Mouse (Mus musculus) liver, embryonic 14.5 days (tissue): ENCODE measurements around the gene Slc22a14. TPM values are rescaled to one million over a fixed set of nuclear protein-coding genes. Genes with fewer than 3 reads are reported as not detected.

Source experiments
- ATAC-seq: fragments of 200-750 bp; cut with Nextera tagmentation; 2 replicates; pipeline ENCODE4 v1.8.0; 2017; ENCODE audit warnings: moderate number of reproducible peaks, mild to moderate bottlenecking, moderate library complexity; ENCODE audit not compliant: insufficient read depth
- DNase-seq, 3 experiments: peaks; one replicate each; pipeline ENCODE4 v3.0.0-alpha.2; 2012 to 2013; ENCODE audit warnings: low read depth in 3 of 3, low spot score in 3 of 3
- H3K27ac ChIP-seq: fragments of 300-500 bp; sonication (generic); 2 replicates; pipeline ENCODE4 v1.5.1; 2014; ENCODE audit warnings: moderate library complexity, mild to moderate bottlenecking, control low read depth, inconsistent platforms
- H3K27me3 ChIP-seq: fragments of 300-500 bp; sonication (generic); 2 replicates; pipeline ENCODE4 v1.6.1; 2014; ENCODE audit warnings: mild to moderate bottlenecking, low read length, moderate library complexity; ENCODE audit not compliant: control insufficient read depth, insufficient read depth
- H3K36me3 ChIP-seq: fragments of 300-500 bp; sonication (generic); replicated peaks from 2 replicates; pipeline ENCODE4 v1.6.1; 2014; ENCODE audit warnings: low read depth; ENCODE audit not compliant: control insufficient read depth, insufficient read depth
- H3K4me1 ChIP-seq, 2 experiments: fragments of 200-500 bp in 1 of 2; fragments of 300-500 bp in 1 of 2; sonication (generic) in 1 of 2; replicated peaks; 2 replicates each; pipeline ENCODE4 v1.6.1; 2012 to 2014; ENCODE audit warnings: antibody characterized with exemption in 1 of 2, inconsistent platforms in 1 of 2, low read length in 1 of 2; ENCODE audit not compliant: control insufficient read depth in 2 of 2, insufficient read depth in 2 of 2
- H3K4me2 ChIP-seq: fragments of 300-500 bp; sonication (generic); 2 replicates; pipeline ENCODE4 v1.6.1; 2014; ENCODE audit warnings: low read depth, mild to moderate bottlenecking, control low read depth, moderate library complexity
- H3K4me3 ChIP-seq, 2 experiments: fragments of 200-500 bp in 1 of 2; fragments of 300-500 bp in 1 of 2; sonication (generic) in 1 of 2; 2 replicates each; pipeline ENCODE4 v1.5.1; 2012 to 2014; ENCODE audit warnings: low read depth in 2 of 2, low read length in 2 of 2, mild to moderate bottlenecking in 2 of 2, control low read depth in 1 of 2, inconsistent platforms in 1 of 2, moderate library complexity in 1 of 2; ENCODE audit not compliant: insufficient read depth in 1 of 2
- H3K9ac ChIP-seq: fragments of 300-500 bp; sonication (generic); replicated peaks from 2 replicates; pipeline ENCODE4 v1.6.1; 2014; ENCODE audit warnings: mild to moderate bottlenecking, control low read depth, moderate library complexity
- H3K9me3 ChIP-seq: fragments of 300-500 bp; sonication (generic); 2 replicates; pipeline ENCODE4 v1.6.1; 2016; ENCODE audit warnings: low read length, mixed read lengths; ENCODE audit not compliant: control insufficient read depth
- CTCF ChIP-seq: IDR thresholded peaks from 2 replicates; pipeline ENCODE4 v1.5.1; 2016; ENCODE audit warnings: antibody characterized with exemption, low read depth, control low read depth
- EP300 ChIP-seq: IDR thresholded peaks from 2 replicates; pipeline ENCODE4 v1.6.1; 2016; ENCODE audit warnings: antibody characterized with exemption, low read depth
- WGBS: fragments of 180-500 bp; shearing (Covaris S2); extraction: QIAGEN DNeasy Blood & Tissue Kit; methylation state at CpG from one replicate; pipeline ENCODE4 v1.1.7; 2014; ENCODE audit not compliant: insufficient replicate concordance; 5-methylcytosine and 5-hydroxymethylcytosine counted together
- polyA plus RNA-seq, 2 experiments: library from polyadenylated mRNA; depleted of rRNA in 1 of 2; stranded (reverse) in 1 of 2; unstranded in 1 of 2; fragments of >200 nt; fragmentation: Nextera tagmentation in 1 of 2; extraction: Ambion mirVana in 1 of 2; gene quantifications; 2 replicates each; pipeline versions ENCODE4 v1.2.1 to v1.2.3; 2012 to 2014

Slc22a14 gene
- polyA plus RNA-seq, 2 experiments, result not detected

- no peak for DNase-seq
- WGBS, result 76% methylated on average over 1 of the region's 1 CpGs
- H3K4me1 ChIP-seq, result peaks cover 10 to 12% of the 10 kb centered on the region in 2 experiments; a peak in 3 of 4 replicates
- H3K36me3 ChIP-seq, result no peaks in the 10 kb centered on the region
- H3K4me3 ChIP-seq, result no peak overlapping the region
- no peak overlapping the region for H3K27ac ChIP-seq
- H3K9me3 ChIP-seq, result no peaks in the 10 kb centered on the region
- H3K27me3 ChIP-seq, result no peaks in the 10 kb centered on the region
- no peak for TF ChIP-seq EP300
- TF ChIP-seq CTCF, result no peak
- no peak overlapping the region for H3K4me2 ChIP-seq
- H3K9ac ChIP-seq, result no peak overlapping the region
- no peak for ATAC-seq
These were observed 46.5 kb downstream of the Slc22a14 start for GRCm38 (mm10) chr9:119318891-119319290.

DNA sequence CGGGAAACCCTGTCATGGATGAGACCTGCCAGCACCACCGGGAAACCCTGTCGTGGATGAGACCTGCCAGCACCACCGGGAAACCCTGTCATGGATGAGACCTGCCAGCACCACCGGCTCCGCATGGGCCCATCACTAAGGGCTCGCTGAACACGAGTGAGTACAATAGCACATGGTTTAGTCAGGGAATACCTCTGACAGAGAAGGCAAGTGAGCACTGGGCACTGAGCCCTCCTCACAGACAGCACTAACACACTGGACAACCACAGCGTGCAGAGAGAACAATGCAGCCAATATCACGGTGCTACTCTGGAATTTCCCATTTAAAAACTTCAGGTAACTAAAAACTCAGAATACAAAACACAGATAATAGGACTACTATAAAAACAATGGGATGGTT is 52.3 kb downstream of the Slc22a14 start:
- Histone ChIP-seq H3K4me1 (peaks cover 0 to 7% of the 10 kb centered on the region in 2 experiments; a peak in 2 of 4 replicates), H3K36me3 (no peaks in the 10 kb centered on the region), H3K9me3 (no peaks in the 10 kb centered on the region), H3K9ac (no peak overlapping the region), H3K4me3 (no peak overlapping the region), H3K27ac (no peak overlapping the region), H3K4me2 (no peak overlapping the region), H3K27me3 (no peaks in the 10 kb centered on the region)
- TF ChIP-seq CTCF (no peak), EP300 (no peak)
- ATAC-seq, result no peak
- WGBS, result 84% methylated on average over 10 of the region's 10 CpGs
- DNase-seq, result no peak

- Histone ChIP-seq H3K27ac (no peak overlapping the region), H3K9ac (no peak overlapping the region), H3K4me1 (peaks cover 0 to 8% of the 10 kb centered on the region in 2 experiments; a peak in 2 of 4 replicates), H3K27me3 (no peaks in the 10 kb centered on the region), H3K36me3 (no peaks in the 10 kb centered on the region), H3K4me2 (no peak overlapping the region), H3K4me3 (no peak overlapping the region), H3K9me3 (no peaks in the 10 kb centered on the region)
- TF ChIP-seq CTCF, result no peak
- no peak for TF ChIP-seq EP300
- no peak for ATAC-seq
- 72% methylated on average over 1 of the region's 1 CpGs for WGBS
- DNase-seq, result no peak
These were observed 56.3 kb downstream of the Slc22a14 start for GRCm38 (mm10) chr9:119309067-119309466.

DNA sequence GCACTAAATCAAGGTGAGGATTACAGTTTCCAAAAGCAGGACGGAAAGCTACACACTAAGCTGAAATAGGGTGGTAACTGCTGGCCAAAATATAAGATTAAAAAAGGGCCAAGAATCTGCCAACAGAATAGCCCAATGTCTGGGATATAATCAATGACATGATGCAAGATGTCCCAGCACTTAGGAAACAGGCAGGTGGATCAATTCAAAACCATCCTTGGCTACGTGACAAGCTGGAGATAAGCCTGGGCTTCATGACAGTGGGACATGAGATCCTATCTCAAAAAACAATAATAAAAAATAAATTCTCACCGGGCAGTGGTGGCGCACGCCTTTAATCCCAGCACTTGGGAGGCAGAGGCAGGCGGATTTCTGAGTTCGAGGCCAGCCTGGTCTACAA is 59.5 kb downstream of the Slc22a14 start:
- Histone ChIP-seq H3K27ac (no peak overlapping the region), H3K4me1 (peaks cover 0 to 2% of the 10 kb centered on the region in 2 experiments; a peak in 1 of 4 replicates), H3K36me3 (no peaks in the 10 kb centered on the region), H3K4me3 (no peak overlapping the region), H3K9me3 (no peaks in the 10 kb centered on the region), H3K9ac (no peak overlapping the region), H3K4me2 (no peak overlapping the region), H3K27me3 (no peaks in the 10 kb centered on the region)
- ATAC-seq, result no peak
- TF ChIP-seq CTCF (no peak), EP300 (no peak)
- no peak for DNase-seq
- 79% methylated on average over 7 of the region's 7 CpGs for WGBS

- Histone ChIP-seq H3K27ac (no peak overlapping the region), H3K9me3 (no peaks in the 10 kb centered on the region), H3K36me3 (peaks cover 2% of the 10 kb centered on the region; the same call in 1 of the 2 replicates), H3K4me3 (no peak overlapping the region), H3K4me1 (0 out of 4 replicates have a peak, but pooled peaks cover 0 to 4% of the 10 kb centered on the region in 2 experiments), H3K9ac (no peak overlapping the region), H3K4me2 (no peak overlapping the region), H3K27me3 (no peaks in the 10 kb centered on the region)
- WGBS, result 73% methylated on average over 3 of the region's 3 CpGs
- DNase-seq (no peak), ATAC-seq (no peak)
- TF ChIP-seq CTCF, result no peak
- TF ChIP-seq EP300, result no peak
These were observed 66.8 kb downstream of the Slc22a14 start for GRCm38 (mm10) chr9:119298563-119298962.
